Mouse (Mus musculus) ES-Bruce4 (cell line): Measurements from ENCODE around the gene Hmgcr.
"Not testable (repeated sequence)": the region's sequence is repeated elsewhere in the genome, so short reads cannot be mapped to it uniquely, and the experiment has no call there.

Experiments
- CTCF ChIP-seq: IDR thresholded peaks from one replicate; pipeline ENCODE4 v1.8.1; 2011; ENCODE audit warnings: low read depth, low read length
- POLR2A ChIP-seq: IDR thresholded peaks from one replicate; pipeline ENCODE4 v1.8.1; 2011; ENCODE audit warnings: low read length; ENCODE audit not compliant: insufficient read depth

- TF ChIP-seq CTCF, POLR2A: not testable (repeated sequence)
Observed at GRCm38 (mm10) chr13:96663120-96663519, 7.6 kb downstream of the Hmgcr start.
